Mouse (Mus musculus): Measurements from ENCODE around the gene Dclre1a.

GRCm38 (mm10) chr19:56485376-56486271, 62.4 kb downstream of the Dclre1a start:
- no peak for TF ChIP-seq CTCF (IDR thresholded peaks at IDR 0.05; ENCODE audit: borderline replicate concordance, insufficient read depth, low read depth, low read length)
- no peak for TF ChIP-seq POLR2A (IDR thresholded peaks at IDR 0.05; ENCODE audit: borderline replicate concordance, insufficient read depth, low read length)

Data from cerebellum, adult 2 months (tissue).